Mouse (Mus musculus): ENCODE results near the gene 9030025P20Rik.
"Not testable (repeated sequence)": the region's sequence is repeated elsewhere in the genome, so short reads cannot be mapped to it uniquely, and the experiment has no call there.

GRCm38 (mm10) chr17:14993139-14993832 lies 15.0 kb downstream of the 9030025P20Rik start:
- not testable (repeated sequence) for TF ChIP-seq CTCF (IDR thresholded peaks at IDR 0.05; ENCODE audit: insufficient read depth, low read length); POLR2A (IDR thresholded peaks at IDR 0.05; ENCODE audit: borderline replicate concordance, extremely low read depth, low read depth, low read length)
